Mouse (Mus musculus): ENCODE data around the gene Zfp277. TPM values are rescaled to one million over a fixed set of nuclear protein-coding genes. Genes with fewer than 3 reads are reported as not detected.

Gene Zfp277
- polyA plus RNA-seq, 2 experiments = 5.1 to 7.4 TPM

GRCm38 (mm10) chr12:40464282-40464681 is 18.6 kb upstream of the Zfp277 start:
- H3K9ac ChIP-seq (replicated peaks) = no peak overlapping the region
- DNase-seq (ENCODE audit: low read depth in 3 of 3, low spot score in 3 of 3) = no peak
- ATAC-seq (ENCODE audit: insufficient read depth) = no peak
- H3K4me1 ChIP-seq (replicated peaks; ENCODE audit: control insufficient read depth in 2 of 2, insufficient read depth in 2 of 2, low read length in 1 of 2) = no peaks in the 10 kb centered on the region
- TF ChIP-seq CTCF (IDR thresholded peaks at IDR 0.05; ENCODE audit: low read depth) (no peak), EP300 (IDR thresholded peaks at IDR 0.05; ENCODE audit: low read depth) (no peak)
- H3K9me3 ChIP-seq (ENCODE audit: control insufficient read depth, low read length) = no peaks in the 10 kb centered on the region
- no peaks in the 10 kb centered on the region for H3K36me3 ChIP-seq (replicated peaks; ENCODE audit: control insufficient read depth, insufficient read depth, low read depth)
- no peak overlapping the region for H3K27ac ChIP-seq
- no peak overlapping the region for H3K4me2 ChIP-seq (ENCODE audit: low read depth)
- no peak overlapping the region for H3K4me3 ChIP-seq (ENCODE audit: insufficient read depth in 1 of 2, low read depth in 2 of 2, low read length in 2 of 2)
- no peaks in the 10 kb centered on the region for H3K27me3 ChIP-seq (ENCODE audit: control insufficient read depth, insufficient read depth, low read length)
- WGBS (ENCODE audit: insufficient replicate concordance) = 59% methylated on average over 6 of the region's 6 CpGs

DNA sequence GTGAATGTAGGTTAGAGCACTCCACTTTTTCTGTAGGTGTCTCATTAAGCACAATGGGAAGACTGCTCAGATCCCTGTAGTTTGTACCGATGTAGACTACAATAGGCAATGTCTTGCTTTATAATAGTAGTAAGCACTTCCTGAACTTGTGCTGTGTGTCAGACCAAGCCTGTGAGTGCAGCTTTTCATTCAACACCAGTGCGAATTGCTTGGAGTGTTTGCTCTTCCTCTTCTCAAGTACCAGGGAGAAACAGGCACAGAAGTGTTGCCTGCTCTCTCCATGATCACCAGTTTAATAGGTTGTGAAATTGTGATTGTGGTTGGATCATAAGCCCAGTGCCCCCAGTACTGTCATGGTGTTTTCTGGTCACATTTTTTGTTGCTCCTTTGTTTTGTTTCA is 18.1 kb upstream of the Zfp277 start:
- WGBS (ENCODE audit: insufficient replicate concordance) = 22% methylated on average over 2 of the region's 2 CpGs
- H3K36me3 ChIP-seq (replicated peaks; ENCODE audit: control insufficient read depth, insufficient read depth, low read depth) = no peaks in the 10 kb centered on the region
- H3K4me3 ChIP-seq (ENCODE audit: insufficient read depth in 1 of 2, low read depth in 2 of 2, low read length in 2 of 2) = no peak overlapping the region
- ATAC-seq (ENCODE audit: insufficient read depth) = no peak
- no peak overlapping the region for H3K4me2 ChIP-seq (ENCODE audit: low read depth)
- H3K27me3 ChIP-seq (ENCODE audit: control insufficient read depth, insufficient read depth, low read length) = no peaks in the 10 kb centered on the region
- no peaks in the 10 kb centered on the region for H3K9me3 ChIP-seq (ENCODE audit: control insufficient read depth, low read length)
- no peak for DNase-seq (ENCODE audit: low read depth in 3 of 3, low spot score in 3 of 3)
- H3K9ac ChIP-seq (replicated peaks) = no peak overlapping the region
- TF ChIP-seq EP300 (IDR thresholded peaks at IDR 0.05; ENCODE audit: low read depth) = no peak
- no peak for TF ChIP-seq CTCF (IDR thresholded peaks at IDR 0.05; ENCODE audit: low read depth)
- H3K4me1 ChIP-seq (replicated peaks; ENCODE audit: control insufficient read depth in 2 of 2, insufficient read depth in 2 of 2, low read length in 1 of 2) = no peaks in the 10 kb centered on the region
- no peak overlapping the region for H3K27ac ChIP-seq

GRCm38 (mm10) chr12:40462693-40463235 is 17.1 kb upstream of the Zfp277 start:
- H3K27ac ChIP-seq = no peak overlapping the region
- no peak overlapping the region for H3K4me3 ChIP-seq (ENCODE audit: insufficient read depth in 1 of 2, low read depth in 2 of 2, low read length in 2 of 2)
- H3K36me3 ChIP-seq (replicated peaks; ENCODE audit: control insufficient read depth, insufficient read depth, low read depth) = no peaks in the 10 kb centered on the region
- H3K9ac ChIP-seq (replicated peaks) = no peak overlapping the region
- H3K27me3 ChIP-seq (ENCODE audit: control insufficient read depth, insufficient read depth, low read length) = no peaks in the 10 kb centered on the region
- ATAC-seq (ENCODE audit: insufficient read depth) = no peak
- no peak overlapping the region for H3K4me2 ChIP-seq (ENCODE audit: low read depth)
- DNase-seq (ENCODE audit: low read depth in 3 of 3, low spot score in 3 of 3) = no peak
- no peaks in the 10 kb centered on the region for H3K4me1 ChIP-seq (replicated peaks; ENCODE audit: control insufficient read depth in 2 of 2, insufficient read depth in 2 of 2, low read length in 1 of 2)
- TF ChIP-seq EP300 (IDR thresholded peaks at IDR 0.05; ENCODE audit: low read depth) (no peak), CTCF (IDR thresholded peaks at IDR 0.05; ENCODE audit: low read depth) (no peak)
- H3K9me3 ChIP-seq (ENCODE audit: control insufficient read depth, low read length) = no peaks in the 10 kb centered on the region
- WGBS (ENCODE audit: insufficient replicate concordance) = 45% methylated on average over 7 of the region's 7 CpGs

DNA sequence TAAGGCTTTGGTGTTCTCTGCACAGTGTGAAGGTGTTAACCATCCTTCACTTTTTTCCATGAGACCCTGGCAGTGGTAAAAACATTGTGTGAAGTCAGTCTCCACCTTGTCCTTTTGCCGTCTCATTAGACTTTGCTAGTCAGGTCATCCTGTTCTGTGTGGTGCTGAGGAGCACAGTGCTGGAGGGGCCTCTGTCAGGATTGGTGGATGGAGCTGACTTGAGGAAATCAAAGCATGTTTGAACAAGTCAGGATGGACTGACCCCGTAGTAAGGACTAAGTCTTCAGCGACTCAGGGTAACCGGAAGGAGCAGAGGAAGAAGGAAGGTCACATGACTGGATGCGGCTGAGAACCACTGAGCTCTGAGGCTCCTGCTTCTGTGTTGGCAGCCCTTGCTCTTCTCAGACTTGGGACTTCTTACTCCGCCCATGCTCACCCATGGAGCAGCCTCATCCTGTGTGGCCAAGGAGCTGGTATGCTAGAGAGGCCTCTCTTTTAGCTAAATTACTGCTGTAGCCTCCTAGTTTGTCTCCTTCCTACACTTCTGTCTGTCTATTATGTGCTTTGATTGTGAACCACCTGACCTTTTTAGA is 14.1 kb upstream of the Zfp277 start:
- Histone ChIP-seq H3K36me3 (replicated peaks; ENCODE audit: control insufficient read depth, insufficient read depth, low read depth) (no peaks in the 10 kb centered on the region), H3K9ac (replicated peaks) (no peak overlapping the region), H3K27me3 (ENCODE audit: control insufficient read depth, insufficient read depth, low read length) (no peaks in the 10 kb centered on the region), H3K4me3 (ENCODE audit: insufficient read depth in 1 of 2, low read depth in 2 of 2, low read length in 2 of 2) (no peak overlapping the region), H3K4me1 (replicated peaks; ENCODE audit: control insufficient read depth in 2 of 2, insufficient read depth in 2 of 2, low read length in 1 of 2) (no peaks in the 10 kb centered on the region), H3K27ac (no peak overlapping the region), H3K9me3 (ENCODE audit: control insufficient read depth, low read length) (no peaks in the 10 kb centered on the region), H3K4me2 (ENCODE audit: low read depth) (no peak overlapping the region)
- DNase-seq (ENCODE audit: low read depth in 3 of 3, low spot score in 3 of 3) = no peak
- TF ChIP-seq CTCF (IDR thresholded peaks at IDR 0.05; ENCODE audit: low read depth) (no peak), EP300 (IDR thresholded peaks at IDR 0.05; ENCODE audit: low read depth) (no peak)
- no peak for ATAC-seq (ENCODE audit: insufficient read depth)
- WGBS (ENCODE audit: insufficient replicate concordance) = 38% methylated on average over 6 of the region's 6 CpGs

DNA sequence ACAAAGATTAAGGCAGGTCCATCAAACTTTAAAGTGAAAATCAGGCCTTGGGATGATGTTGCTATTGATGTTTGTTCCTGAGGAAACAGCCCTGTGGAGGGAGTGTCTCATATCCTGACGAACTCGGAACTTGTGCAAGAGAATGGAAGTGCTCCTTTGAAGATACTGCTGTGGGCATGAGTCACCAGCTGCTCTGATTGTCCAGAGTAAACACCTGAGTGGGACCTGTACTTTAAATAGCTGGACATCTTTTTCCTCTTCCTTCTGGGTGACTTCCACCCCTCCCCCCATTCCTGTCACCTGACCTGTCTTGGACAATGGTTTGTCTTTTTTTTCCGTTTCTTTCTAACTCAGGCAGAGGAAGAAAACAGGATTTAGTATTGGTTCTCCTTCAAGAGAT is 13.3 kb upstream of the Zfp277 start:
- Histone ChIP-seq H3K9ac (replicated peaks) (no peak overlapping the region), H3K36me3 (replicated peaks; ENCODE audit: control insufficient read depth, insufficient read depth, low read depth) (no peaks in the 10 kb centered on the region), H3K4me3 (ENCODE audit: insufficient read depth in 1 of 2, low read depth in 2 of 2, low read length in 2 of 2) (no peak overlapping the region), H3K27me3 (ENCODE audit: control insufficient read depth, insufficient read depth, low read length) (no peaks in the 10 kb centered on the region), H3K4me2 (ENCODE audit: low read depth) (no peak overlapping the region), H3K4me1 (replicated peaks; ENCODE audit: control insufficient read depth in 2 of 2, insufficient read depth in 2 of 2, low read length in 1 of 2) (no peaks in the 10 kb centered on the region), H3K27ac (no peak overlapping the region), H3K9me3 (ENCODE audit: control insufficient read depth, low read length) (no peaks in the 10 kb centered on the region)
- DNase-seq (ENCODE audit: low read depth in 3 of 3, low spot score in 3 of 3) (no peak), ATAC-seq (ENCODE audit: insufficient read depth) (no peak)
- WGBS (ENCODE audit: insufficient replicate concordance) = 42% methylated on average over 3 of the region's 3 CpGs
- TF ChIP-seq EP300 (IDR thresholded peaks at IDR 0.05; ENCODE audit: low read depth) (no peak), CTCF (IDR thresholded peaks at IDR 0.05; ENCODE audit: low read depth) (no peak)
